Mouse (Mus musculus) heart, postnatal 0 days (tissue): ENCODE measurements around the gene Tbccd1.

Source experiments
- CTCF ChIP-seq: IDR thresholded peaks from 2 replicates; pipeline ENCODE4 v1.5.1; 2016; ENCODE audit warnings: antibody characterized with exemption, control low read depth, low read depth
- EP300 ChIP-seq: IDR thresholded peaks from 2 replicates; pipeline ENCODE4 v1.6.1; 2016; ENCODE audit warnings: antibody characterized with exemption, low read depth

DNA sequence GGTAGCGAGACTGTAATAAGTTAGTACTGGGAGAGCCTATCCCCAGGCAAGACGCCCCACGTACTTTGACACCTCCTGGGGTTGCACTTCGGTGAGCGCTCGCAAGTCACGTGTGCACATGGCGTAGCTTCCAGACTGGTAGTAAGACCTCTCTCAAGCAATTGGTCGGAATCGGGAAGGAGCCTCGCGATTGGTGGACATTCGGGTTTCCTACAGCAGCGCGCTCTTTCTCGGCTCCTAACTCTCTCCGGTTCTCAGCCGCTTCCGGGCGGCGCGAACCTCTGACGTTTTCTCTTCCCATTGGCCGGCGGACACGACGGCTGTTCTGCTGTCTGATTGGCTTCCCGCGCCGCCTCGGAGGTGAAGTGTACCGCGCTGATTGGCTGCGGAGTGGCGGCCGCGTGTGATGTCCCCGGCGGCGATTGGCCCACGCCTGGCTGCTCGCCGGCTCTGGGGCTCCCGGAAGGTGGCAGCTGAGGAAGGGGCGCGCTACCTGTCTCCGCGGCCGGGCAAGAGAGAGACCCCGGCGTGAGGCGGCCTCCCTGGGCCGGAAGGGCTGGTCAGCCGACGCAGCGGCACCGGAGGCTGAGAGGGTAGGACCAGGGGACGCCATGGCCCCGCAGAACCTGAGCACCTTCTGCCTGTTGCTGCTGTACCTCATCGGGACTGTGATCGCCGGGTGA, at the start of gene Tbccd1, which contains the start of gene Dnajb11:
- TF ChIP-seq EP300 (peak; percentile 88), CTCF (no peak)
